Mouse (Mus musculus) cerebellum, adult 8-10 months (tissue): Measurements from ENCODE around the gene Pof1b.

Experiments
- DNase-seq: peaks from one replicate; pipeline ENCODE4 v3.0.0; 2022

The Pof1b gene

DNA sequence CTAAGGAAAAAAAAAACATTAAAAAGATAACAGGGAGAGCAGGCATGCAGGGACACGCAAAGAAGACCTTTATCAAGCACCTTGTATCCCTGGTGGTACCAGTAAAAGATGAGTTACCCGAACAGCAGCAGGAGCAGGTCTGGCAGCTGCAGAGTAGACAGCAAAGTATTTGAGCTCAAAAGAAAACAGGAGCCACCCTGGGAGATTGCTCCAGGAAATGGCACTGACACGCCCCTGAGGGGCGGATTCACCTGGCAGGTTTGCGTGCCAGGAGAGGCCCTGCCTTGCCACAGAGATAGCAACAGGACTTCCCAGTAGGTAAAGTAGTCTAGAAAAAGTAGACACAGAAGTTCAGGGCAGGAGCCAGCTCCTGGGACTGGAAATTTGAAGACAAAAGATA lies at the start of gene Pof1b:
TSS of gene Pof1b (minus strand) at position 144 of the 400 bp plus-strand sequence.
- no peak for DNase-seq

DNA sequence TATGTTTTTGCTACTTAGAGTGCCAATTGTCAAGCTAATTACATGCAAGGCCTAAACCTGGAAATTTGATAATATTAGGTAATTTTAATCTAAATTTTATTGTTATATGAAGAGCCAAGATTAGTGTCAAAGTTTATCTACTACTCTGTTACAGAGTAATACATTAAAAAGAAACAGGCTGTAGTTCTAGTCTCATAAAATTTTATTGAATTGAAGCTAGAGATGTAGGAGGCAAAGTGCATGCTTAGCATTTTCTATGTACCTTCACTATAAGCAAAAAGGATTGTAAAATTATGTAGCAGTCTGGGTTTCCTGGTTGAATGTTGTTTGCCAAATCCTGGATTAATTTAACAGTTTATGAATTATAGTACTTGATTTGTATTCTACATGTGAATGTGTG lies 18.1 kb upstream of the Pof1b start:
- no peak for DNase-seq

DNA sequence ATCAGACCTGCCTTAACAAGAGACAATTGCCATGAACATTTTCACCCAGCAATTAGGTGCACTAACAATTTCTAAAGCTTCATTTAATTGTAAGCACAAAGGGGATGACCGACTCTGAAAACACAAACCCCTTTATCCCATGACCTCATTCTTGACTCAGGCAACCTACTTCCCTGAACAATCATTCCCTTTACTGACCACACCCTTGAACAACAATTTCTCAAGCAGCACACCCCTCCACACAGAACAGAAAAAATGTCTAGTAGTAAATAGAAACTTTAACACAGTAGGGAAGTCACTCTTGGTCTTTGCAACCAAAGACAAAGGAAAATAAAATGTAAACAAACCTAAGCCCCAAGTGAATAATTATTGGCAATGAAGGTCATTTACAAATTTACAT lies 4.1 kb downstream of the Pof1b start:
- DNase-seq: no peak

DNA sequence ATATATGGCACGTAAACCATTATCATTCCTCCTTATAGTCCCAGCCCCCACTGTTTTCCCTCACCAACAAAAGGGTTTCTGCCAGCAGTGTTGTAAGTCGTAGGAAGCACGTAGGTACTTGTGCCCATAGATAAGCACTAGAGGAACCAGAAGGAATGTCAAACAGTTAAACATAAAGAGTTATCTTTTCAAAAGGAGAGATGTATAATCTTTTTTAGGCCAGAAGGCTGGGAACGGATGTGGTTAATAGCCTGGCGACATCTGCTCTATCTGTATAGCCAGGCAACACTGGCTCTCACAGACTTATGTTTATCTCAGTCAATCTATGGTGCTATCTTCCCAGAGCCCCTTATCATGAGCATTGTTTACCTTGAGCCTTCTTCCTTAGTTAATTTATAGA lies 17.8 kb downstream of the Pof1b start:
- DNase-seq: no peak

DNA sequence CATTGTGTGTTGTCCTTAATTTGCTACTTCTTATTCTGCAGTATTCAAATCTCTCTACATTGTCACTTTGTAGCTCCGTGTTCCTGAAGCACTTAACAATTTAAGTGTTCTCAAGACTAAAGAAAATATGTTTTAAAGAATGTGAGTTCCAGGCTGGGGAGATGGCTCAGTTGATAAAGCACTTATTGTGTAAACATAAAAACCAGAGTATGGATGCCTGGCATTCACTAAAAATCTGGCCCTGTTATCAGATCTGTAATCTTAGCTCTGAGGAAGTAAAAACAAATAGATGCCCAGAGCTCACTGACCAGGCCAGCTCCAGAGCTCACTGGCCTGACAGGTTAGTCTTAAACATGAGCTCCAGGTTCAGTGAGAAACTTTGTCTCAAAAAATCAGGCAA lies 22.9 kb downstream of the Pof1b start:
- DNase-seq: no peak

DNA sequence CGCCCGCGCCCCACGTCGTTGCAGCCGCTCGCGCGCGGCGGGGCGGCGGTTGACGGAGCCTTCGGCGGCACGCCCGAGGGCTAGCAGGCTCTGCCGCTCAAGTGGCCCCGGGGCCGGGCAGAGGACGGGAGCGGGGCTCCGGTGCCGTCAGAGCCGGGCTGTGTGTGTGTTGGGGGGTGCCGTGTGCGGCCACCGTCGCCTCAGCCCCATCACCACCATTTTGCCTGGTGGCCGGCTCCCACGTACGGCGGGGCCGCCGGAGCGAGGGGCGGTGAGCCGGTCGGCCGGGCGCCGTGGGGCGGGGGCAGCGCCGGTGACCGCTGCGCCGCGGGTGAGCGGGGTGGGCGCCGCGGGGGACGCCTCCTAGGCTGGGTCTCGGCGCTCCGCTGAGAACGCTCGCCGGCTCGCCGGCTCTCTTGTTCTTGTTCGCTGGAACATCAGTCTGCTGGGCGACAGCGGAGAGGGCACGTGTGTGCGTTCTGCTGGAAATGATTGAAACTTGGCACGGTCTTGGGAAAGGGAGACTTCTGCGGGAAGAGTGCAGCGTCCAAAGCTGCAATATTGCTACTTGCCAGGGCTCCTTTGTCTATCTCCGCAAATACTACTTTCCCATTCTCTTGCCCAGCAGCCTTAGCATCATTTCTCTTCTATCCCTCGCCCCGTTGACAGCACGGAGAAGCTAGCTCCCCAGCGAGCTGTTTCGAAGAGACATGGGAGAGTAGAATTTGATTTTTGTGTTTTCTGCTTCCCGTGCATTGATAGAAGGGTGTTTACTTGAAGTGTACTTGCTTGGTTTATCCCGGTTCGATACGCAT lies 96.9 kb downstream of the Pof1b start:
- peak; percentile 26 for DNase-seq

DNA sequence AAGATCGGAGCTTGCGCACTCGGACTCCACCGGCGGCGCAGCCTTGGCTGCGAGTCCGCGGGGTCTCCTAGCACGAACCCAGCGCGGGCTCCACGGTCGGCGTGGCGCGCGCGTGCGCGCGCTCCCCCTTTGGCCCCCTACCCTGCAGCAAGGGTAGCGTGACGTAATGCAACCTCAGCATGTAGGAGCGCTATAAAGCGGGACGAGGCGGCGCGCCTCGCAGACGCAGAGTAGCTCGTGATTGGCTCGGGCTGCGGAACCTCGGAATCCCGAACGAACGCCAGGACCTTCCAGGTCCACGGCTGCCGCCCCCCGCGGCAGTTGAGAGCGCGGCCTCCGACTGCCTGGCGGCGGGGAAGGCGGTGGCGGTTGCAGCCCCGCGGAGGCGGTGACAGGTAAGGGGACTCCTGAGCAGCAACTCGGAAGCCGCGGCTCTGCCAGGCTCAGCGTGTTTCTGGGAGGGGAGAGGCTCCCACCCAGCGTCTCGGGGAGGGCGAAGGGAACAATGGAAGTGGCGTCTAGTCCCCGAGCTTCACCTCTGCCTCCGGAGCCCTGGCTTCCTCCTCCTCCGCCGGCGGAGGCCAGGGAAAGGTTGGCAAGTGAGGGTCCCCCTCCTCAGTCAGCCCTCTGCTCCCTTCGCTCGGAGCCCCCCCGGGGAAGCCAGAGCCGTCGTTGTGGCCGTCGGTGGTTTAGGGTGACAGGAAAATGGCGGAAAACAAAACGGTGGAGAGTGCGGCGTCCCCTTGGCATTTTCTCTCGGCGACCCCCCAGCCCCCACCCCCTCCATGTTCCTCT lies 97.7 kb downstream of the Pof1b start, which contains the start of gene Zfp711:
TSS of gene Zfp711 (plus strand) at position 16 of the 795 bp plus-strand sequence.
- DNase-seq: peak; percentile 60
